Mouse (Mus musculus): ENCODE results near the gene Slc10a7. TPM values are rescaled to one million over a fixed set of nuclear protein-coding genes. Genes with fewer than 3 reads are reported as not detected.
"Not testable (repeated sequence)": the region's sequence is repeated elsewhere in the genome, so short reads cannot be mapped to it uniquely, and the experiment has no call there.

Gene Slc10a7
- polyA plus RNA-seq, 1 experiment from 2014 or later = 4.1 TPM

GRCm38 (mm10) chr8:78544545-78544944, 35.4 kb downstream of the Slc10a7 start:
- H3K9me3 ChIP-seq (ENCODE audit: low read length) = no peaks in the 10 kb centered on the region
- no peak for ATAC-seq
- H3K4me1 ChIP-seq (ENCODE audit: insufficient read depth) = no peaks in the 10 kb centered on the region
- H3K4me3 ChIP-seq (ENCODE audit: low read depth, low read length) = no peak overlapping the region
- no peaks in the 10 kb centered on the region for H3K27me3 ChIP-seq (ENCODE audit: insufficient read depth, low read length)
- H3K4me2 ChIP-seq (ENCODE audit: low read depth, low read length) = no peak overlapping the region
- WGBS (ENCODE audit: insufficient replicate concordance) = 54% methylated on average over 2 of the region's 2 CpGs
- DNase-seq = no peak
- H3K36me3 ChIP-seq (replicated peaks; ENCODE audit: insufficient read depth, low read length) = peaks cover 11% of the 10 kb centered on the region
- TF ChIP-seq EP300 (IDR thresholded peaks at IDR 0.05; ENCODE audit: low read depth) (no peak), CTCF (IDR thresholded peaks at IDR 0.05; ENCODE audit: low read depth) (no peak)
- no peak overlapping the region for H3K9ac ChIP-seq (replicated peaks)
- no peak overlapping the region for H3K27ac ChIP-seq (ENCODE audit: low read depth)

GRCm38 (mm10) chr8:78545153-78545817, 36.1 kb downstream of the Slc10a7 start:
- not testable (repeated sequence) for H3K9me3 ChIP-seq (ENCODE audit: low read length); H3K9ac ChIP-seq (replicated peaks); H3K27me3 ChIP-seq (ENCODE audit: insufficient read depth, low read length); H3K27ac ChIP-seq (ENCODE audit: low read depth); H3K4me1 ChIP-seq (ENCODE audit: insufficient read depth); ATAC-seq; DNase-seq; H3K4me3 ChIP-seq (ENCODE audit: low read depth, low read length); H3K4me2 ChIP-seq (ENCODE audit: low read depth, low read length); H3K36me3 ChIP-seq (replicated peaks; ENCODE audit: insufficient read depth, low read length)
- 38% methylated on average over 6 of the region's 14 CpGs for WGBS (ENCODE audit: insufficient replicate concordance)

GRCm38 (mm10) chr8:78549971-78550751, 41.0 kb downstream of the Slc10a7 start:
- 85% methylated on average over 10 of the region's 10 CpGs for WGBS (ENCODE audit: insufficient replicate concordance)
- DNase-seq (no peak), ATAC-seq (no peak)
- TF ChIP-seq CTCF (IDR thresholded peaks at IDR 0.05; ENCODE audit: low read depth) (no peak), EP300 (IDR thresholded peaks at IDR 0.05; ENCODE audit: low read depth) (no peak)
- Histone ChIP-seq H3K9me3 (ENCODE audit: low read length) (no peaks in the 10 kb centered on the region), H3K27me3 (ENCODE audit: insufficient read depth, low read length) (no peaks in the 10 kb centered on the region), H3K4me3 (ENCODE audit: low read depth, low read length) (no peak overlapping the region), H3K36me3 (replicated peaks; ENCODE audit: insufficient read depth, low read length) (no peaks in the 10 kb centered on the region), H3K4me2 (ENCODE audit: low read depth, low read length) (no peak overlapping the region), H3K9ac (replicated peaks) (no peak overlapping the region), H3K4me1 (ENCODE audit: insufficient read depth) (no peaks in the 10 kb centered on the region), H3K27ac (ENCODE audit: low read depth) (no peak overlapping the region)

DNA sequence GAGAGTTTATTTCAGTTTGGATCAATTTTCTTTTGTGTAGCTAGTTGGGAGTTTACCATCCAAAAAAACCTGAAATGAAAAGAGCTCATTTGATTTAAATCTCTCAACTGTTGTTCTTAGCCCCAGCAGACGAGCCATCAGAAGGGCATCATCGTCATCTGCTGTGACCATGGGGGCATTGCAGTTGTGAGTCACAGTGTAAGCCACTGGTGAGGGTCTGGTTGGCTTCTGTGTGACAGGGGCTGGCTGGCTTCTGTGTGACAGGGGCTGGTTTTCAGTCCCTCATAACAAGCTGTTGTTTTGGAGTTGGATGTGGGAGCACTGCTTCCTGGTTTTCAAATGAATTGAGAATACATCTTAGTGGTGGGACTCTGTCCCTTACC, 41.6 kb downstream of the Slc10a7 start:
- H3K27ac ChIP-seq (ENCODE audit: low read depth) = no peak overlapping the region
- ATAC-seq = no peak
- H3K36me3 ChIP-seq (replicated peaks; ENCODE audit: insufficient read depth, low read length) = no peaks in the 10 kb centered on the region
- H3K4me2 ChIP-seq (ENCODE audit: low read depth, low read length) = no peak overlapping the region
- DNase-seq = no peak
- H3K9ac ChIP-seq (replicated peaks) = no peak overlapping the region
- H3K27me3 ChIP-seq (ENCODE audit: insufficient read depth, low read length) = no peaks in the 10 kb centered on the region
- TF ChIP-seq EP300 (IDR thresholded peaks at IDR 0.05; ENCODE audit: low read depth) = no peak
- TF ChIP-seq CTCF (IDR thresholded peaks at IDR 0.05; ENCODE audit: low read depth) = no peak
- no peaks in the 10 kb centered on the region for H3K4me1 ChIP-seq (ENCODE audit: insufficient read depth)
- WGBS (ENCODE audit: insufficient replicate concordance) = 90% methylated on average over 2 of the region's 2 CpGs
- H3K9me3 ChIP-seq (ENCODE audit: low read length) = no peaks in the 10 kb centered on the region
- H3K4me3 ChIP-seq (ENCODE audit: low read depth, low read length) = no peak overlapping the region

DNA sequence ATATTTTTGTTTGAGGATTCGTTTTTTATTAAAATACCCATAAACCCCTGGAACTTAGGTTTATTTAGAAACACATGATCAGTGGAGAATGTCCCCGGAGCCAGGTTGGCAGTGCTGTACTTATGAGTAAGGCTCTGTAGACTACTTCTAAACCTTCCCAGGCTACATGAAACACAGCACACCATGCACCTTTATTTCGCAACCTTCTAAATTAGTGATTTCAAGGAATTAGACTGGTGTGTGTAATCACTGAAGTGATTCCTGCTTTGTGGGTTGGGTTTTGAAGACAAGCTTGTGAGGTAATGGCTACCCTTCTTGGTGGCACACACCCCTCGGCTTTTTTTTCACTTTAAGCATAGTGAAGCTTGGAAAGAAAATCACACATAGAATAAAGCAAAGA, 46.7 kb downstream of the Slc10a7 start:
- Histone ChIP-seq H3K27ac (ENCODE audit: low read depth) (no peak overlapping the region), H3K4me1 (ENCODE audit: insufficient read depth) (no peaks in the 10 kb centered on the region), H3K9ac (replicated peaks) (no peak overlapping the region), H3K4me2 (ENCODE audit: low read depth, low read length) (no peak overlapping the region), H3K9me3 (ENCODE audit: low read length) (no peaks in the 10 kb centered on the region), H3K27me3 (ENCODE audit: insufficient read depth, low read length) (no peaks in the 10 kb centered on the region), H3K4me3 (ENCODE audit: low read depth, low read length) (no peak overlapping the region), H3K36me3 (replicated peaks; ENCODE audit: insufficient read depth, low read length) (no peaks in the 10 kb centered on the region; the same call in 1 of the 2 replicates)
- DNase-seq (no peak), ATAC-seq (no peak)
- WGBS (ENCODE audit: insufficient replicate concordance) = 80% methylated on average over 4 of the region's 4 CpGs
- TF ChIP-seq EP300 (IDR thresholded peaks at IDR 0.05; ENCODE audit: low read depth) (no peak), CTCF (IDR thresholded peaks at IDR 0.05; ENCODE audit: low read depth) (no peak)

GRCm38 (mm10) chr8:78556773-78557434, 47.8 kb downstream of the Slc10a7 start:
- H3K4me2 ChIP-seq (ENCODE audit: low read depth, low read length) = no peak overlapping the region
- WGBS (ENCODE audit: insufficient replicate concordance) = 81% methylated on average over 11 of the region's 11 CpGs
- H3K9ac ChIP-seq (replicated peaks) = no peak overlapping the region
- H3K27me3 ChIP-seq (ENCODE audit: insufficient read depth, low read length) = no peaks in the 10 kb centered on the region
- 0 out of 2 replicates have a peak, but pooled peaks cover 3% of the 10 kb centered on the region for H3K9me3 ChIP-seq (ENCODE audit: low read length)
- H3K4me3 ChIP-seq (ENCODE audit: low read depth, low read length) = no peak overlapping the region
- ATAC-seq = no peak
- no peak for TF ChIP-seq CTCF (IDR thresholded peaks at IDR 0.05; ENCODE audit: low read depth)
- TF ChIP-seq EP300 (IDR thresholded peaks at IDR 0.05; ENCODE audit: low read depth) = no peak
- H3K4me1 ChIP-seq (ENCODE audit: insufficient read depth) = no peaks in the 10 kb centered on the region
- H3K36me3 ChIP-seq (replicated peaks; ENCODE audit: insufficient read depth, low read length) = peaks cover 2% of the 10 kb centered on the region; the same call in 1 of the 2 replicates
- no peak for DNase-seq
- H3K27ac ChIP-seq (ENCODE audit: low read depth) = no peak overlapping the region

Data from liver, postnatal 0 days (tissue).